Mouse (Mus musculus): ENCODE measurements around the gene Hfe2.

Hfe2 gene

DNA sequence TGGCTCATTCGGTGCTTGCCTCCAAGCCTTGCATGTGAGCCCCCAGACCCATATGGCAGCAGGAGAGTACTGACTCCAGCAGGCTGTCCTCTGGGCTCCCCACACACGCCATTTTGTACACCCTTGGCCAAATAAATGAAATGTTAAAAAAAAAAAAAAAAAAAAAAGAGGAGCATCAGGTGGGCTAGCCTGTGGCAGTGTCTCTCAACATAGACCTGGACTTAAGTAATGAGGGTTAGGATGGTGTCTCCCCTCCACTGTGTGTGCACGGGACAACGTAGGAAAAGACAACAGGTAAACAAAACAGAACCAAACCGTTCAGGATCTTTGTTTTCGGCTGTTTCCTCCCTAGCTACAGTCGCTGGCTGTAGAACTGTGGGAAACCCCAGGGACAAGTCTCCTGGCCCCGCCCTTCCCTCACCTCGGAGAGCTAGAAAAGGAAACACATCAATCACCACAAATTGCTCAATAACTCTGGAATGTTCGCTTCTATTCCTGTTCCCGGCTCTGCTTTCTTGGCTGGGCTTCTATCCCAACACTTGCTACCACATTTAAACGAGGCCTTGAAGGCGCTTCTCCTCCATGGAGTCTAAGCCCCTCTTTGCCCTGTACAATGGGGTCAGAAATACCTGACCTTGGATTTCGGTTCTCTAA, 51.2 kb downstream of the Hfe2 start:
- DNase-seq = peak; percentile 75 to 87

DNA sequence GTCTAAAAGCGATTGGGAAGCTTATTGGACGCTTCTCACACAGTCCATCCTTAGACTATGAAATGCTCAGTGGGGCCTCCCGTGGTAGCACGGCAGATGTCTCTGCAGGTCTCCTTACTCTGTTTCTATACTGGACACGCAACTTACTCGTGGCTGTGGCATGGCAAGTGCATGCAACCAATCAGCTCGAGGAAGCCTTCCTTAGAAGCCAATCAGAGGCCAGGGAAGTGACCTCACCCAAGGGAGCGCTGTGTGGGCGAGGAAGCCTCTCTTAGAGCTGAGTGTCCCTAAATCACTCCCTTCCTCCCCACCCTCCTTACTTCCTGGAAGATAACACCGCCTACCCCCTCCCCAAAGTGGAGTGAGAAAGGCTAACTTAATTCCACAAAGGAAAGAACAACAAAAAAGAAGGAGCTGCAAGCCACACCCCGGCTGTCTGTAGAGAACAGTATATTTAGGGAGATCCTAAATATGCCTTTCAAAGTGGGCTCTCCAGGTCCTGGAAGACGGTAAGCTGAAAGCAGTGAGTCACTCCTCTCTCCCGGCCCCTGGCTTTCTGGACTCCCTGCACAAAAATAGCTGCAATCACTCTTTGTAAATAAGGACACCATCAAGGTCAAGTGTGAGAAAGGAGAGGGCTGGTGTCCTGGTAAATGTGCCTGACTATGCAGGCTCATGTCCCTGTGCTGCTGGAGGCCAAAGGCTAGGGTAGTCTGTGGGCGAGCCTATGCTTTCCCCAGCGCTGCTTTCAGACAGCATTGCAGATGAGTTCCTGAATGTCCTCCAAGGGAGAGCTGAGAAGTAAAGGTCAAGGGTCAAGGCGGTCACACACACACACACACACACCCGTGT, 51.9 kb downstream of the Hfe2 start, which contains the start of gene Gm16253:
Gm16253 (plus strand) TSS at position 295 of the 852 bp plus-strand sequence.
- peak; percentile 92 to 96 for DNase-seq

DNA sequence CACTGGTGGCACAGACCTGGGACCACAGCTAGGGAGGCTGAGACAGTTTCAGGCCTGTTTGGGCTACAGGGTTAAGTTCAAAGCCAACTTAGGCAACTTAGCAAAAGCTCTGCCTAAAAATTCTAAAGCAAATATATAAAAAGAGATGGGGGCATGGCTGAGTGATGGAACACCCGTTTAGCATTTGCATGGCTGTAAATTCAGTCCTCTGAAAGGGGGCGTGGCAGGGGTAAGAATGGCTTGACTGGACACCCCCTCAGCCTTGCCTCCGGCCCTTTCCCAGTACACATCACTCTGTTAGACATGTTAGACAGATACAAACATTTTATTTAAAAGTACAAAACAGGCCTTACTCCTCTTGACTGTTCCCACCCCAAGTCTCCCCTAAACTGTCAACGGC, 52.6 kb downstream of the Hfe2 start:
- peak in 1 of 2 experiments; percentile 62 for DNase-seq

Data from kidney, postnatal 4 days (tissue).